Mouse (Mus musculus) testis, adult 2 months (tissue): ENCODE measurements around the gene Xxylt1. TPM values are rescaled to one million over a fixed set of nuclear protein-coding genes. Genes with fewer than 3 reads are reported as not detected.

Experiments used
- H3K27ac ChIP-seq: fragments of 200-500 bp; 2 replicates; pipeline ENCODE4 v1.5.1; 2012; ENCODE audit warnings: low read depth, low read length; ENCODE audit not compliant: control insufficient read depth, insufficient read depth
- H3K27me3 ChIP-seq: fragments of 200-500 bp; 2 replicates; pipeline ENCODE4 v1.6.1; 2012; ENCODE audit warnings: mild to moderate bottlenecking, low read length, moderate library complexity; ENCODE audit not compliant: control insufficient read depth, insufficient read depth
- H3K36me3 ChIP-seq: fragments of 200-500 bp; 2 replicates; pipeline ENCODE4 v1.6.1; 2012; ENCODE audit warnings: mild to moderate bottlenecking, low read length; ENCODE audit not compliant: control insufficient read depth, insufficient read depth
- H3K4me1 ChIP-seq: fragments of 200-500 bp; 2 replicates; pipeline ENCODE4 v1.6.1; 2012; ENCODE audit warnings: low read length; ENCODE audit not compliant: control insufficient read depth, insufficient read depth
- H3K4me3 ChIP-seq: fragments of 200-500 bp; 2 replicates; pipeline ENCODE4 v1.5.1; 2012; ENCODE audit warnings: low read depth, mild to moderate bottlenecking, low read length, moderate library complexity, mixed read lengths; ENCODE audit not compliant: control insufficient read depth
- CTCF ChIP-seq: fragments of 200-500 bp; IDR thresholded peaks from 2 replicates; pipeline ENCODE4 v1.5.1; 2012; ENCODE audit warnings: low read depth, mild to moderate bottlenecking, inconsistent platforms, low read length, moderate library complexity; ENCODE audit not compliant: control insufficient read depth, insufficient read depth, insufficient replicate concordance
- POLR2A ChIP-seq: fragments of 200-500 bp; IDR thresholded peaks from 2 replicates; pipeline ENCODE4 v1.6.1; 2012; ENCODE audit warnings: low read depth, mild to moderate bottlenecking, inconsistent platforms, low read length, moderate library complexity; ENCODE audit not compliant: control insufficient read depth
- polyA plus RNA-seq: library from polyadenylated mRNA; depleted of rRNA; stranded (reverse); fragments of >200 nt; gene quantifications from 2 replicates; pipeline ENCODE4 v1.2.3, GENCODE M21; 2012

Gene Xxylt1
- polyA plus RNA-seq, 1 experiment: 2.7 TPM

- TF ChIP-seq POLR2A: no peak
- peak; percentile 96 for TF ChIP-seq CTCF
- no peak overlapping the region for H3K4me3 ChIP-seq
- no peak overlapping the region for H3K27ac ChIP-seq
- H3K4me1 ChIP-seq: peaks cover 2% of the 10 kb centered on the region
- no peaks in the 10 kb centered on the region for H3K36me3 ChIP-seq
- no peaks in the 10 kb centered on the region for H3K27me3 ChIP-seq
Measured at GRCm38 (mm10) chr16:31070358-31071133, 10.7 kb downstream of the Xxylt1 start.

- no peaks in the 10 kb centered on the region for H3K27me3 ChIP-seq
- no peaks in the 10 kb centered on the region for H3K36me3 ChIP-seq
- peaks cover 2% of the 10 kb centered on the region for H3K4me1 ChIP-seq
- no peak overlapping the region for H3K4me3 ChIP-seq
- H3K27ac ChIP-seq: no peak overlapping the region
- TF ChIP-seq POLR2A: no peak
- no peak for TF ChIP-seq CTCF
Measured at GRCm38 (mm10) chr16:31069211-31070166, 11.7 kb downstream of the Xxylt1 start.

GRCm38 (mm10) chr16:31068280-31068679, 13.0 kb downstream of the Xxylt1 start:
- H3K4me1 ChIP-seq: peaks cover 2% of the 10 kb centered on the region

GRCm38 (mm10) chr16:31066344-31067098, 14.7 kb downstream of the Xxylt1 start:
- Histone ChIP-seq H3K27ac (no peak overlapping the region), H3K36me3 (no peaks in the 10 kb centered on the region), H3K4me3 (no peak overlapping the region), H3K4me1 (peaks cover 2% of the 10 kb centered on the region), H3K27me3 (no peaks in the 10 kb centered on the region)
- TF ChIP-seq POLR2A: no peak
- no peak for TF ChIP-seq CTCF

More at GRCm38 (mm10) chr16:31068280-31068679, 13.0 kb downstream of the Xxylt1 start:
- Histone ChIP-seq H3K27ac (no peak overlapping the region), H3K4me3 (no peak overlapping the region), H3K27me3 (no peaks in the 10 kb centered on the region), H3K36me3 (no peaks in the 10 kb centered on the region)
- no peak for TF ChIP-seq CTCF
- TF ChIP-seq POLR2A: no peak

- H3K27ac ChIP-seq: no peak overlapping the region
- H3K4me1 ChIP-seq: peaks cover 2% of the 10 kb centered on the region
- no peaks in the 10 kb centered on the region for H3K36me3 ChIP-seq
Measured at GRCm38 (mm10) chr16:31064782-31065181, 16.4 kb downstream of the Xxylt1 start.

GRCm38 (mm10) chr16:31062918-31063317, 18.3 kb downstream of the Xxylt1 start:
- H3K4me1 ChIP-seq: peaks cover 2% of the 10 kb centered on the region; the same call in 1 of the 2 replicates
- no peak overlapping the region for H3K27ac ChIP-seq
- H3K27me3 ChIP-seq: no peaks in the 10 kb centered on the region
- no peaks in the 10 kb centered on the region for H3K36me3 ChIP-seq
- TF ChIP-seq CTCF: no peak
- TF ChIP-seq POLR2A: no peak
- H3K4me3 ChIP-seq: no peak overlapping the region

More at GRCm38 (mm10) chr16:31064782-31065181, 16.4 kb downstream of the Xxylt1 start:
- TF ChIP-seq POLR2A: no peak
- TF ChIP-seq CTCF: no peak
- H3K4me3 ChIP-seq: no peak overlapping the region
- no peaks in the 10 kb centered on the region for H3K27me3 ChIP-seq
